Mouse (Mus musculus): ENCODE data around the gene Frmd8. TPM values are rescaled to one million over a fixed set of nuclear protein-coding genes. Genes with fewer than 3 reads are reported as not detected.

Frmd8 gene
- polyA plus RNA-seq, 1 experiment from 2014 or later = 9.4 TPM

DNA sequence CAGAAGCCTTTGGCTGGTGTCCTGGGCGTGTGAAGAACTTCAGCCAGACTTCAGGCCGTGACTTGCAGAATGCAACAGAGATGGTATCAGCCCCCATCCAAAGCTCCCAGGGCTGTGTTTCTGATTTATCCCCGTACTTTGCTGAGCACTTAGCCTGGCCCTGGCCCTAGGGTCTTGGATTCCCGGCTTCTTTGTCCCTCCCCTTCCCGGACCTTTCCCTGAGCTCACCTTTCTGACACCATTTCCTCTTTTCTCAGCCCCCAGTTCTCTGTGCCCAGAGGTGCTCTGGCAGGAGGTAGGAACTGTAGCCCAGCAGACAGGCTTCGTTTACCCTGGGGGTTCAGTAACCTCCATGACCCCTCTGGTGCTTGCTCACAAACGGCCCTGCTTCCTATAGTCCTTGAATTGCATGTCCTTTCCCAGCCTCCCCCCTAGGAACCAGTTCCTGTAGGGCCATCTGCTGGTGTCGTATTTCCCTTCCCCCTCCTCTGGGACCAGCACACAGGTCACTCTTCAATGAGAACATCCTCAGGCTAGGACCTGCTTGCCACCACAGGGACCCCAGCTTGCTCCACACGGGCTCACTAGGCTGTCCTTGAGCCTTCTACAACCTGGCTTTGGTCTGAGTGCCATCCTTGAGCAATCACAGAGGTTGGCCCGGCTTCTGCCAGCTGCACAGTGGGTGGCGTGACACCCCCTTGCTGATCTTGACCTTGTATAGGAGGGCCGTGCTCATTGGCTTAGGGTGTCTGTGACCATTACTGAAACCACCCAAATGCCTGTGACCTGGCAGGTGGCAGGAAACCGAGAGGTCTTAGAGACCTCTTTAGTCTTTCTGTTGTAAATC is 26.0 kb downstream of the Frmd8 start:
- Histone ChIP-seq H3K4me1 (ENCODE audit: control insufficient read depth, insufficient read depth, low read length) (peaks cover 35% of the 10 kb centered on the region), H3K27me3 (ENCODE audit: control insufficient read depth, insufficient read depth, low read length) (no peaks in the 10 kb centered on the region), H3K36me3 (ENCODE audit: control insufficient read depth, insufficient read depth, low read length) (peaks cover 9% of the 10 kb centered on the region), H3K4me3 (ENCODE audit: low read depth, low read length) (no peak overlapping the region), H3K9ac (replicated peaks; ENCODE audit: low read depth, low read length) (peak overlapping the region; percentile 16; the same call in 1 of the 2 replicates), H3K9me3 (ENCODE audit: control insufficient read depth, low read length) (no peaks in the 10 kb centered on the region), H3K27ac (ENCODE audit: low read depth, low read length) (peak overlapping the region; percentile 98), H3K4me2 (ENCODE audit: low read depth, low read length) (peak overlapping the region; percentile 27)
- 35% methylated on average over 13 of the region's 13 CpGs for WGBS
- no peak for ATAC-seq (ENCODE audit: low read depth)

DNA sequence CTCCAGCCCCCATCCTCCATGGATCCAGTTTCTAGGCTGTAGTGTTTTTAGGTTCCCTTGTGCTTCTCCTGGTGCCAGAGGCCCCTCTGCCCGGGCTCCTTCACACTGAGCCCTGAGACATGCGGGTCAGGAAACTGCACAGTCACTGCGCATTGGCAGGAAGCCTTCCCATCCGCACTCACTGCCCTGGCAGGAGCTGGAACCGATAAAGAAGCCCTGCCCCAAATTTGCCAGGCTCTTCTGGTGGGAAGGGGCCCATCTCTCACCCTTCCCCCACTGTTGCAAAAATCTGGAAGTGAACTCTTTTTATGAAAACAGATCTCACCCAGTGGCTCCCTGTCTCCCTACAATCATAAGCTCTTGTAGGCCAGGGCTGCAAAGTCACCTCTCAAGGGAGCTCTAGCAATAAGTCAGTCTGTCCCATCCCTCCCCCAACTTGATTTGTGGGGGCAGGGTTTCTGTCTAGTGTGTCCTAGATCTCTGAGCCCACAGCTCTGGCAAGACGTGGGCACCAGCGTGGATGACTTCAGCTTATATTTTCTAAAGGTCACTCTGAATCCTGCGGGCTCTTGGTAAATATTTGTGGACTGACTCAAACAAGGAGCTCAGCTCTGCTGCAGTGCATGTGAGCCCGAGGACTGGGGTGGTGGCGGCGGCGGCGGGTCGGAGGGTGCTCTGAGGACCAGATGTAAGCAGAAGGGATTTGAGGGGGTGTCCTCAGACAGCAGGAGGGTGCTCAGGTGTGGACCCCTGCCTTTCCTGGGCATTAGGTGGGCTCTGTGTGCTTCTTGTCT is 26.8 kb downstream of the Frmd8 start:
- peak overlapping the region; percentile 98 for H3K27ac ChIP-seq (ENCODE audit: low read depth, low read length)
- peaks cover 37% of the 10 kb centered on the region for H3K4me1 ChIP-seq (ENCODE audit: control insufficient read depth, insufficient read depth, low read length)
- H3K4me2 ChIP-seq (ENCODE audit: low read depth, low read length) = peak overlapping the region; percentile 27
- peak overlapping the region; percentile 16; the same call in 1 of the 2 replicates for H3K9ac ChIP-seq (replicated peaks; ENCODE audit: low read depth, low read length)
- no peak for ATAC-seq (ENCODE audit: low read depth)
- no peak overlapping the region for H3K4me3 ChIP-seq (ENCODE audit: low read depth, low read length)
- peaks cover 9% of the 10 kb centered on the region for H3K36me3 ChIP-seq (ENCODE audit: control insufficient read depth, insufficient read depth, low read length)
- no peaks in the 10 kb centered on the region for H3K27me3 ChIP-seq (ENCODE audit: control insufficient read depth, insufficient read depth, low read length)
- no peaks in the 10 kb centered on the region for H3K9me3 ChIP-seq (ENCODE audit: control insufficient read depth, low read length)
- 55% methylated on average over 14 of the region's 14 CpGs for WGBS

DNA sequence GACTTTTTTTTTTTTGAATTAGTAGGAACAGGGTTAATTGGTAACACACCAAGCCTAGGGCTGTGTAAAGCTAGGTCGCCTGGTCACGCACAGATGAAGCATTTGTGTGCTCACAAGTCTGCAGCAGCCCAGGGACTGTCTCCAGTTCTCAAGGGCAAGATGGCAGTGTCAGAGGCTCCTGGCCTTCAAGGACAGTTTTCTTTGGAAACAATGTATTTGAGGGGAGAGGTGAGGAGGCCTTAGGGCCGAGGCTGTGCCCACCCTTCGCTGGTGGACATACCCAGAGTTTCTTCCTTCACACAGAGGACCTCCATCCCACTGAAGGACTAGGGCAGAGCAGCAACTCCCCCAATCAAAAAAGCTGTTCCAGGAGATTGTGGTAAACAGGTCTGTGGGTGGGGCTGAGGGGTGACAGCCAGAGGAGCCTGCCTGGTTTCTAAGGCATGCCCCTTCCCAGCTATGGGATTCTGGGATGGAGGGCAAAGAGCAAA is 27.7 kb downstream of the Frmd8 start:
- Histone ChIP-seq H3K4me3 (ENCODE audit: low read depth, low read length) (peak overlapping the region; percentile 26; the same call in 1 of the 2 replicates), H3K27ac (ENCODE audit: low read depth, low read length) (peak overlapping the region; percentile 98), H3K36me3 (ENCODE audit: control insufficient read depth, insufficient read depth, low read length) (peaks cover 8% of the 10 kb centered on the region), H3K9ac (replicated peaks; ENCODE audit: low read depth, low read length) (peak overlapping the region; percentile 33), H3K9me3 (ENCODE audit: control insufficient read depth, low read length) (no peaks in the 10 kb centered on the region), H3K4me2 (ENCODE audit: low read depth, low read length) (peak overlapping the region; percentile 72), H3K27me3 (ENCODE audit: control insufficient read depth, insufficient read depth, low read length) (no peaks in the 10 kb centered on the region), H3K4me1 (ENCODE audit: control insufficient read depth, insufficient read depth, low read length) (peaks cover 40% of the 10 kb centered on the region)
- ATAC-seq (ENCODE audit: low read depth) = no peak
- 37% methylated on average over 4 of the region's 4 CpGs for WGBS

DNA sequence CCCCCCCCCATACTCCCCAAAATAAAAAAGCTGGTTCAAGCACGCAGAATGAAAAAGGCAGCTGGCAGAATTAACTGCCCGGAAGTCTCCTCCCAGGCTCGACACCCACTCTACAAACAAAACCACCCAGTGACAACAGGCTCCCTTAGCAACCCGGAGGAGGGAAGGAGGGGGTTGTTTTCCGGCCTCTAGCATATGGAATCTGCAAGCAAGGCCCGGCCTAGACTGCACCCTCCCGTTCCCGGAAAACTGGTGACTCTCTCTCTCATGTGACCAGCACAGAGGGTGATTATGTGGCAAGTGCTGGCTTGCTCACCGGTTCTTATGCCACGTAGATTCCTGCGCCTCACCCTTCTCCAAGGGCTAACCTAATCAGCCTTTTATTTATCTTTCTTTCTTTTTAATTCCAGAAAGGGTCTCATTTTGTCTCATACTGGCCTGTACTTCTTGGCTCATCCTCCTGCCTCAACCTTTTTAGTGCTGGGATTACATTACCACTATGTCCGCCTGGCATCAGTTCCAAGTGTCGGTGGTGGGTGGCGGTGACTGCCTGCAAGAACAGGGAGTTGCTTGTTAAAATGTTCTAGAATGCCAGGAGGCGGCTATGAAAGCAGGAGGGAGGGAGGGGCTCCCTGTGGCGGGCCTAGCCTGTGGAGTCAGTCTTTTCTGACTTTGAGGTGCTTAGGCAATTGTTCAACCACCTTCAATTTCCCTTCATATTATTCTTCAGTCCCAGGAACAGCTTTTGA is 28.3 kb downstream of the Frmd8 start:
- Histone ChIP-seq H3K27ac (ENCODE audit: low read depth, low read length) (peak overlapping the region; percentile 98), H3K4me3 (ENCODE audit: low read depth, low read length) (peak overlapping the region; percentile 26; the same call in 1 of the 2 replicates), H3K9ac (replicated peaks; ENCODE audit: low read depth, low read length) (peak overlapping the region; percentile 55), H3K36me3 (ENCODE audit: control insufficient read depth, insufficient read depth, low read length) (peaks cover 2% of the 10 kb centered on the region; the same call in 1 of the 2 replicates), H3K4me1 (ENCODE audit: control insufficient read depth, insufficient read depth, low read length) (peaks cover 40% of the 10 kb centered on the region), H3K9me3 (ENCODE audit: control insufficient read depth, low read length) (no peaks in the 10 kb centered on the region), H3K27me3 (ENCODE audit: control insufficient read depth, insufficient read depth, low read length) (no peaks in the 10 kb centered on the region), H3K4me2 (ENCODE audit: low read depth, low read length) (peak overlapping the region; percentile 72)
- ATAC-seq (ENCODE audit: low read depth) = peak; percentile 79
- 3% methylated on average over 16 of the region's 16 CpGs for WGBS

DNA sequence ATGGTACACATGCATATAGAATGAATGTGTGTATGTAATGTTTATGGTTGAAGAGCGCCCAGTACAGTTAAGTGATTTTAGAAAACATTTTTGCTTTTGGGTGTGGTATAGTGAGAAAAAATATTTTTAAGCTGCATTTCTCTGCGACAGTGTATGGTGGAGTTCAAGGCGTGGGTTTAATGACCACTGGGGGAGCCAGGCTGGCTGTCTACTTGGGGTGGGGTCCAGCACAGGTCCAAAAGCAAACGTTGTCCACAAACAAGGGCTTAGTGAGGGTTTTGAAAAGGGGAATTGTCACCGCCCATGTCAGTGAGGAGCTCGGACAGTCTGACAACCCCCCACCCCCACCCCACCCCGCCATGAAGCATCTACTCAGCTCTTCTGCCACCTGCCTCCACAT is 28.9 kb downstream of the Frmd8 start:
- H3K9ac ChIP-seq (replicated peaks; ENCODE audit: low read depth, low read length) = peak overlapping the region; percentile 55
- peak overlapping the region; percentile 98 for H3K27ac ChIP-seq (ENCODE audit: low read depth, low read length)
- H3K9me3 ChIP-seq (ENCODE audit: control insufficient read depth, low read length) = no peaks in the 10 kb centered on the region
- H3K27me3 ChIP-seq (ENCODE audit: control insufficient read depth, insufficient read depth, low read length) = no peaks in the 10 kb centered on the region
- H3K4me2 ChIP-seq (ENCODE audit: low read depth, low read length) = peak overlapping the region; percentile 72
- H3K4me3 ChIP-seq (ENCODE audit: low read depth, low read length) = peak overlapping the region; percentile 26; the same call in 1 of the 2 replicates
- peaks cover 40% of the 10 kb centered on the region for H3K4me1 ChIP-seq (ENCODE audit: control insufficient read depth, insufficient read depth, low read length)
- H3K36me3 ChIP-seq (ENCODE audit: control insufficient read depth, insufficient read depth, low read length) = no peaks in the 10 kb centered on the region
- WGBS = under 1% methylated on average over 7 of the region's 7 CpGs
- ATAC-seq (ENCODE audit: low read depth) = peak; percentile 48

DNA sequence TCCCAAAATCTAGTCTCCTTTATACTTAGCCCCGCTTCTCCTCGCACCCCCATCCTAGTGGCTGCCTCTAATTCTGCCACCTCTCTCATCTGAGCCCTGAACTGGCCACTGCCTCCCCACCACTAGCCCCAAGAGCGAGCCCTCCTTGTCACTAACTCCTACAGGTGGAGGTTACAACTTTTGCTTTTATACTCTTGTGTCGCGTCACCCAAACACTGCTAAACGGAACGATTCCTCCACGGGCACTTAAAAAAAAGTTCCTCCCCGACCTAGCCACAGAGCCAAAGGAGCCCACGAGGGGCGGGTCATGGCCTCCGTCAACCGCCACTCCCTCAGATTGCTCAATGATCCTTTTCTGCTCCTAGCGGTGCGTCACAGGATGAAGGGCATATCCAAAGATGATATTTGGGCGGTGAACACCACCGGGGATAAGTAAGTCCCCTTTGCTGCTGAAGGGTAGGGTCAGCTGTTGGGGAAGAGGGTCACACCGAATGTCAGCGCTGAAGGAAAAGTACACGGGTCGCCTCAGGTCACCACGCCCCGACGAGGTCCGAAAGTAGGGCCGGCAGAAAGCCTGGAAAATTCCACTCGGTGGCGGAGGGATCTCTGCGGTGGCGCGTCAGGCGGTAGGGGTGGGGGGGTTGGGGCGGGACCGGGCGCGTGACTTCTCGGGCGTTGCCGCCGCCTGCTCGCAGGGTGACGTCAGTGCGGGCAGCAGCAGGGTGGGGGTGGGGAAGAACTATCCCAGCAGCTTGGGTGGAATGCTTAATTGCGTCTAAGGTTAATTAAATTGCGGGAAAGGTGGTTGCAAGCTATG is 29.5 kb downstream of the Frmd8 start:
- Histone ChIP-seq H3K4me1 (ENCODE audit: control insufficient read depth, insufficient read depth, low read length) (peaks cover 40% of the 10 kb centered on the region), H3K4me3 (ENCODE audit: low read depth, low read length) (peak overlapping the region; percentile 26), H3K9me3 (ENCODE audit: control insufficient read depth, low read length) (no peaks in the 10 kb centered on the region), H3K27ac (ENCODE audit: low read depth, low read length) (peak overlapping the region; percentile 98), H3K4me2 (ENCODE audit: low read depth, low read length) (peak overlapping the region; percentile 72), H3K9ac (replicated peaks; ENCODE audit: low read depth, low read length) (peak overlapping the region; percentile 55), H3K36me3 (ENCODE audit: control insufficient read depth, insufficient read depth, low read length) (no peaks in the 10 kb centered on the region), H3K27me3 (ENCODE audit: control insufficient read depth, insufficient read depth, low read length) (no peaks in the 10 kb centered on the region)
- ATAC-seq (ENCODE audit: low read depth) = peak; percentile 53
- 8% methylated on average over 45 of the region's 45 CpGs for WGBS

DNA sequence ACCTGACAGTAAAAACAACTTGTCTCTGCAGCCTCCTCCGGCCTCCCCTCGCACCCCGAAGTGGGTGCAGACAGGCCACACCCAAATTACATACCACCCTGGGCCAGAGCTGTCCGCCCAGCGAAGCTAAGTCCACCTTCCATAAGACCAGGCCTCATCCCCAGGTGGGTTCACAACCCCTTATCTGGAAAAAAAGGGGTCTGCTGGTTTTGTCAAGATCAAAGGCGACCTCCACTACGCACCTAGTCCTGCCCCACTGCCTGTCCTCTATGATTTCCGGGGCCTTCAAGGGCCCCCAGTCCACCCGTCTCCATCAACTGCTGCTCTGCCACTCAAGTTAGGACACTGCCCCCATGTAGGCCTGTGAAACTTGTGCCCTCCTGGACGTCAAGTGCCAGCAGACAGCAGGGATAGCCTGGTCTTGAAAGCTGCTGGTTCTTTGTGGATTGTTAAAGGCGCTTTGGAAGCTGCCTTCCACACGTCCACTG is 30.2 kb downstream of the Frmd8 start:
- peaks cover 40% of the 10 kb centered on the region for H3K4me1 ChIP-seq (ENCODE audit: control insufficient read depth, insufficient read depth, low read length)
- H3K9ac ChIP-seq (replicated peaks; ENCODE audit: low read depth, low read length) = peak overlapping the region; percentile 43; the same call in 1 of the 2 replicates
- 81% methylated on average over 12 of the region's 12 CpGs for WGBS
- H3K36me3 ChIP-seq (ENCODE audit: control insufficient read depth, insufficient read depth, low read length) = no peaks in the 10 kb centered on the region
- peak overlapping the region; percentile 72 for H3K4me2 ChIP-seq (ENCODE audit: low read depth, low read length)
- H3K27ac ChIP-seq (ENCODE audit: low read depth, low read length) = peak overlapping the region; percentile 98
- no peak overlapping the region; the same call in 1 of the 2 replicates for H3K4me3 ChIP-seq (ENCODE audit: low read depth, low read length)
- no peak for ATAC-seq (ENCODE audit: low read depth)
- H3K9me3 ChIP-seq (ENCODE audit: control insufficient read depth, low read length) = no peaks in the 10 kb centered on the region
- no peaks in the 10 kb centered on the region for H3K27me3 ChIP-seq (ENCODE audit: control insufficient read depth, insufficient read depth, low read length)

Data from neural tube, embryonic 14.5 days (tissue).